Mouse (Mus musculus) lung, postnatal 0 days (tissue): ENCODE results near the gene Fam32a. TPM values are rescaled to one million over a fixed set of nuclear protein-coding genes. Genes with fewer than 3 reads are reported as not detected.
A peak's percentile ranks its signal among the peaks of the same experiment; 100 is the strongest.

Experiments used
- ATAC-seq: fragments of 200-750 bp; cut with Nextera tagmentation; 2 replicates; pipeline ENCODE4 v1.8.0; 2017; ENCODE audit warnings: moderate library complexity
- DNase-seq: peaks from one replicate; pipeline ENCODE4 v3.0.0-alpha.2; 2016; ENCODE audit warnings: low spot score
- H3K27ac ChIP-seq: fragments of 300-500 bp; sonication (generic); 2 replicates; pipeline ENCODE4 v1.5.1; 2014; ENCODE audit warnings: antibody characterized with exemption, mild to moderate bottlenecking, low read length, mixed read lengths
- H3K27me3 ChIP-seq: fragments of 300-500 bp; sonication (generic); replicated peaks from 2 replicates; pipeline ENCODE4 v1.6.1; 2014; ENCODE audit warnings: low read length, mixed read lengths; ENCODE audit not compliant: insufficient read depth
- H3K36me3 ChIP-seq: fragments of 300-500 bp; sonication (generic); 2 replicates; pipeline ENCODE4 v1.6.1; 2014; ENCODE audit warnings: low read length, mixed read lengths; ENCODE audit not compliant: insufficient read depth
- H3K4me1 ChIP-seq: fragments of 300-500 bp; sonication (generic); 2 replicates; pipeline ENCODE4 v1.6.1; 2014; ENCODE audit warnings: antibody characterized with exemption, low read depth, low read length, mixed read lengths; ENCODE audit not compliant: insufficient read depth
- H3K4me2 ChIP-seq: fragments of 300-500 bp; sonication (generic); replicated peaks from 2 replicates; pipeline ENCODE4 v1.6.1; 2014; ENCODE audit warnings: low read depth, mild to moderate bottlenecking, low read length, moderate library complexity, mixed read lengths
- H3K4me3 ChIP-seq: fragments of 300-500 bp; sonication (generic); 2 replicates; pipeline ENCODE4 v1.5.1; 2014; ENCODE audit warnings: low read depth, low read length
- H3K9ac ChIP-seq: fragments of 300-500 bp; sonication (generic); replicated peaks from 2 replicates; pipeline ENCODE4 v1.6.1; 2014; ENCODE audit warnings: low read depth, mild to moderate bottlenecking
- H3K9me3 ChIP-seq: fragments of 300-500 bp; sonication (generic); 2 replicates; pipeline ENCODE4 v1.6.1; 2016; ENCODE audit warnings: low read length, mixed read lengths
- CTCF ChIP-seq: IDR thresholded peaks from 2 replicates; pipeline ENCODE4 v1.5.1; 2016; ENCODE audit warnings: antibody characterized with exemption, mild to moderate bottlenecking
- EP300 ChIP-seq: IDR thresholded peaks from 2 replicates; pipeline ENCODE4 v1.6.1; 2016; ENCODE audit warnings: antibody characterized with exemption, mild to moderate bottlenecking, control low read depth
- WGBS: fragments of 180-500 bp; shearing (Covaris S2); extraction: QIAGEN DNeasy Blood & Tissue Kit; methylation state at CpG from one replicate; pipeline ENCODE4 v1.1.7; 2014; 5-methylcytosine and 5-hydroxymethylcytosine counted together
- polyA plus RNA-seq: library from polyadenylated mRNA; unstranded; fragments of >200 nt; fragmentation: Nextera tagmentation; extraction: Ambion mirVana; gene quantifications from 2 replicates; pipeline ENCODE4 v1.2.1, GENCODE M21; 2015

The Fam32a gene
- polyA plus RNA-seq, 1 experiment from 2014 or later, result 63.7 TPM

- Histone ChIP-seq H3K4me1 (peaks cover 5% of the 10 kb centered on the region; the same call in 1 of the 2 replicates), H3K27me3 (no peaks in the 10 kb centered on the region), H3K36me3 (peaks cover 6% of the 10 kb centered on the region; the same call in 1 of the 2 replicates), H3K9me3 (no peaks in the 10 kb centered on the region), H3K9ac (no peak overlapping the region), H3K27ac (no peak overlapping the region), H3K4me3 (no peak overlapping the region), H3K4me2 (no peak overlapping the region)
- 82% methylated on average over 5 of the region's 5 CpGs for whole genome bisulfite sequencing
- TF ChIP-seq CTCF, result no peak
- TF ChIP-seq EP300, result no peak
- DNase-seq, result no peak
- ATAC-seq, result no peak
Observed at GRCm38 (mm10) chr8:72222656-72223055, 3.1 kb downstream of the Fam32a start.

GRCm38 (mm10) chr8:72239499-72240402 lies 20.2 kb downstream of the Fam32a start, which contains the start of gene Ap1m1:
Gene Ap1m1, plus strand, starts transcription at chr8:72240018.
- 2% methylated on average over 54 of the region's 54 CpGs for WGBS
- peak; percentile 96 for ATAC-seq

GRCm38 (mm10) chr8:72240403-72240763 lies 20.9 kb downstream of the Fam32a start:
- peak overlapping the region; percentile 91 for H3K27ac ChIP-seq
- WGBS, result 0% methylated on average over 24 of the region's 24 CpGs
- H3K4me3 ChIP-seq, result peak overlapping the region; percentile 57
- peaks cover 4% of the 10 kb centered on the region; the same call in 1 of the 2 replicates for H3K4me1 ChIP-seq
- peak; percentile 8; the same call in 1 of the 2 replicates for ATAC-seq
- H3K9ac ChIP-seq, result peak overlapping the region; percentile 52
- peak overlapping the region; percentile 89 for H3K4me2 ChIP-seq
- no peaks in the 10 kb centered on the region for H3K27me3 ChIP-seq
- H3K36me3 ChIP-seq, result no peaks in the 10 kb centered on the region
- H3K9me3 ChIP-seq, result no peaks in the 10 kb centered on the region
- TF ChIP-seq EP300 (no peak), CTCF (no peak)
- DNase-seq, result no peak

More at GRCm38 (mm10) chr8:72239499-72240402, 20.2 kb downstream of the Fam32a start, which contains the start of gene Ap1m1:
- Histone ChIP-seq H3K9me3 (no peaks in the 10 kb centered on the region), H3K9ac (peak within 1 kb of the TSS; percentile 52), H3K27ac (peak within 1 kb of the TSS; percentile 91), H3K4me1 (peaks cover 4% of the 10 kb centered on the region; the same call in 1 of the 2 replicates), H3K4me2 (peak within 1 kb of the TSS; percentile 89), H3K4me3 (peak within 1 kb of the TSS; percentile 57), H3K36me3 (no peaks in the 10 kb centered on the region), H3K27me3 (no peaks in the 10 kb centered on the region)
- TF ChIP-seq CTCF (peak; percentile 86), EP300 (peak; percentile 92)
- DNase-seq, result peak; percentile 100

- TF ChIP-seq EP300 (no peak), CTCF (no peak)
- WGBS, result 60% methylated on average over 7 of the region's 7 CpGs
- H3K9me3 ChIP-seq, result no peaks in the 10 kb centered on the region
- H3K36me3 ChIP-seq, result no peaks in the 10 kb centered on the region
- no peak for ATAC-seq
- no peaks in the 10 kb centered on the region for H3K27me3 ChIP-seq
- peak overlapping the region; percentile 57 for H3K4me3 ChIP-seq
- peak; percentile 14 for DNase-seq
- H3K4me1 ChIP-seq, result peaks cover 4% of the 10 kb centered on the region; the same call in 1 of the 2 replicates
- no peak overlapping the region for H3K27ac ChIP-seq
- peak overlapping the region; percentile 89 for H3K4me2 ChIP-seq
- peak overlapping the region; percentile 52; the same call in 1 of the 2 replicates for H3K9ac ChIP-seq
Observed at GRCm38 (mm10) chr8:72240951-72241350, 21.4 kb downstream of the Fam32a start.

GRCm38 (mm10) chr8:72242226-72242625 lies 22.7 kb downstream of the Fam32a start:
- H3K27ac ChIP-seq, result no peak overlapping the region
- H3K4me2 ChIP-seq, result no peak overlapping the region
- 100% methylated on average over 1 of the region's 1 CpGs for WGBS
- no peaks in the 10 kb centered on the region for H3K27me3 ChIP-seq
- DNase-seq, result no peak
- H3K9me3 ChIP-seq, result no peaks in the 10 kb centered on the region
- no peak for TF ChIP-seq EP300
- TF ChIP-seq CTCF, result no peak
- peaks cover 4% of the 10 kb centered on the region; the same call in 1 of the 2 replicates for H3K4me1 ChIP-seq
- H3K9ac ChIP-seq, result no peak overlapping the region
- ATAC-seq, result no peak
- no peak overlapping the region for H3K4me3 ChIP-seq
- H3K36me3 ChIP-seq, result no peaks in the 10 kb centered on the region

GRCm38 (mm10) chr8:72244610-72245009 lies 25.1 kb downstream of the Fam32a start:
- 65% methylated on average over 2 of the region's 2 CpGs for WGBS
- ATAC-seq (no peak), DNase-seq (no peak)
- no peaks in the 10 kb centered on the region for H3K36me3 ChIP-seq
- no peak for TF ChIP-seq CTCF
- no peak for TF ChIP-seq EP300
- H3K4me3 ChIP-seq, result no peak overlapping the region
- H3K9me3 ChIP-seq, result no peaks in the 10 kb centered on the region
- H3K4me2 ChIP-seq, result no peak overlapping the region
- no peaks in the 10 kb centered on the region for H3K27me3 ChIP-seq
- no peak overlapping the region for H3K9ac ChIP-seq
- H3K4me1 ChIP-seq, result peaks cover 4% of the 10 kb centered on the region; the same call in 1 of the 2 replicates
- no peak overlapping the region for H3K27ac ChIP-seq
